Mouse (Mus musculus): Measurements from ENCODE around the gene Garnl3. TPM values are rescaled to one million over a fixed set of nuclear protein-coding genes. Genes with fewer than 3 reads are reported as not detected.
A peak's percentile ranks its signal among the peaks of the same experiment; 100 is the strongest.

The Garnl3 gene
- total RNA-seq, 1 experiment = 8.5 TPM

DNA sequence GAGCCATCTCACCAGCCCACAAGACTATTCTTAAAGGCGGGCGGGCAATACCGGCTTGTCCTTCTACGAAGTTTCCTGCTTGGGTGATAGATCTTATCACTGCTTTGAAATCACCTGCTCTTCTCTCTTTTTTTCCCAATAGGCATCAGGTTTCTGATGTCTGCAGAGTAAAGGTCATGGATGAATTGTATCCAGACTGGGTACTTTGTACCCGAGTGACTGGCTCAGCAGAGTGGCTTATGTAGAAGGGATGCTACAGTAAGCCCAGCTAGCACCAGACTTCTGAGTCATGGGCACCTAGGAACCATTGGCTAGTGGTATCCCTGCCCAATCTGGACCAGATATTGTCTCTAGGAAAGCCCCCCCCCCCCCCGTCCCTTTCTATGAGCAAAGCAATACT is 147.8 kb downstream of the Garnl3 start:
- Histone ChIP-seq H3K27ac (ENCODE audit: insufficient read depth, low read depth, low read length, poor library complexity, severe bottlenecking) (no peak overlapping the region), H3K9ac (ENCODE audit: insufficient read depth, low read depth, low read length, poor library complexity, severe bottlenecking) (no peak overlapping the region; the same call in 1 of the 2 replicates), H3K4me1 (ENCODE audit: control insufficient read depth in 2 of 2, insufficient read depth in 2 of 2, low read length in 2 of 2, poor library complexity in 1 of 2) (peaks cover 6 to 29% of the 10 kb centered on the region in 2 experiments), H3K4me3 (ENCODE audit: insufficient read depth in 1 of 2, low read depth in 1 of 2, low read length in 2 of 2, poor library complexity in 1 of 2, severe bottlenecking in 1 of 2) (peak overlapping the region in 1 of 2 experiments; percentile 91; a peak in 1 of 4 replicates), H3K9me3 (ENCODE audit: control insufficient read depth, insufficient read depth, low read depth, low read length) (no peaks in the 10 kb centered on the region), H3K36me3 (ENCODE audit: control insufficient read depth, insufficient read depth, low read length, poor library complexity, severe bottlenecking) (no peaks in the 10 kb centered on the region; the same call in 1 of the 2 replicates)
- in situ Hi-C loops (cut with MboI; ENCODE audit: low sequenced_read_pairs in 2 of 2, unreplicated experiment in 2 of 2) = no loop called here
- no peak for DNase-seq (ENCODE audit: low read depth, low spot score)
- TF ChIP-seq MAFK (IDR thresholded peaks at IDR 0.05; ENCODE audit: insufficient read depth, low read depth, low read length) (no peak), CHD2 (IDR thresholded peaks at IDR 0.05; ENCODE audit: low read depth, low read length) (no peak), ZNF384 (IDR thresholded peaks at IDR 0.05; ENCODE audit: low read depth, low read length) (no peak), ZC3H11A (IDR thresholded peaks at IDR 0.05; ENCODE audit: borderline replicate concordance, low read depth, low read length) (no peak), HCFC1 (IDR thresholded peaks at IDR 0.05; ENCODE audit: borderline replicate concordance, insufficient read depth, low read length) (no peak)

DNA sequence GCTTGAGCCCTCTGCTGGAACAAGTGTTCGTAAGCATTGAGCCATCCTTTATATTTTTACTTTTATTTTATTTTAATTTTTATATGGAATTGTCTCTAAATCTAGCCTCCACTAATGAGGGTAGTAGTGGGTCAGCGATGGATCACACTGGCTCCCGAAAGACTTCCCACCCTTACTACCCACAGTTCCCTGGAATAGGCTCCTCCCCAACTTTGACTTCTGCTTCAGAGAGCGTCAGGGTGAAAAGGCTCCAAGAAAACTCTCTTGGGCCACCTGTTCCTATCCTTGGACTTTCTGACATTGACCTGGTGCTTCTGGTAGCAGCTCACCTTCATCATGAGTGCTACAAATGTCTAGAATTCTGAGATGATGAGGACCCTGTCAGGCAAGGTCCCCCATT is 148.8 kb downstream of the Garnl3 start:
- Histone ChIP-seq H3K4me1 (ENCODE audit: control insufficient read depth in 2 of 2, insufficient read depth in 2 of 2, low read length in 2 of 2, poor library complexity in 1 of 2) (peaks cover 6 to 29% of the 10 kb centered on the region in 2 experiments), H3K36me3 (ENCODE audit: control insufficient read depth, insufficient read depth, low read length, poor library complexity, severe bottlenecking) (peaks cover 2% of the 10 kb centered on the region; the same call in 1 of the 2 replicates), H3K9me3 (ENCODE audit: control insufficient read depth, insufficient read depth, low read depth, low read length) (no peaks in the 10 kb centered on the region), H3K4me3 (ENCODE audit: insufficient read depth in 1 of 2, low read depth in 1 of 2, low read length in 2 of 2, poor library complexity in 1 of 2, severe bottlenecking in 1 of 2) (peak overlapping the region; percentile 26 to 91), H3K27ac (ENCODE audit: insufficient read depth, low read depth, low read length, poor library complexity, severe bottlenecking) (peak overlapping the region; percentile 42; the same call in 1 of the 2 replicates), H3K9ac (ENCODE audit: insufficient read depth, low read depth, low read length, poor library complexity, severe bottlenecking) (peak overlapping the region; percentile 44; the same call in 1 of the 2 replicates)
- in situ Hi-C loops (cut with MboI; ENCODE audit: low sequenced_read_pairs in 2 of 2, unreplicated experiment in 2 of 2) = no loop called here
- TF ChIP-seq ZNF384 (IDR thresholded peaks at IDR 0.05; ENCODE audit: low read depth, low read length) = no peak
- TF ChIP-seq MAFK (IDR thresholded peaks at IDR 0.05; ENCODE audit: insufficient read depth, low read depth, low read length) = no peak
- no peak for TF ChIP-seq HCFC1 (IDR thresholded peaks at IDR 0.05; ENCODE audit: borderline replicate concordance, insufficient read depth, low read length)
- no peak for TF ChIP-seq CHD2 (IDR thresholded peaks at IDR 0.05; ENCODE audit: low read depth, low read length)
- TF ChIP-seq ZC3H11A (IDR thresholded peaks at IDR 0.05; ENCODE audit: borderline replicate concordance, low read depth, low read length) = no peak
- DNase-seq (ENCODE audit: low read depth, low spot score) = no peak

DNA sequence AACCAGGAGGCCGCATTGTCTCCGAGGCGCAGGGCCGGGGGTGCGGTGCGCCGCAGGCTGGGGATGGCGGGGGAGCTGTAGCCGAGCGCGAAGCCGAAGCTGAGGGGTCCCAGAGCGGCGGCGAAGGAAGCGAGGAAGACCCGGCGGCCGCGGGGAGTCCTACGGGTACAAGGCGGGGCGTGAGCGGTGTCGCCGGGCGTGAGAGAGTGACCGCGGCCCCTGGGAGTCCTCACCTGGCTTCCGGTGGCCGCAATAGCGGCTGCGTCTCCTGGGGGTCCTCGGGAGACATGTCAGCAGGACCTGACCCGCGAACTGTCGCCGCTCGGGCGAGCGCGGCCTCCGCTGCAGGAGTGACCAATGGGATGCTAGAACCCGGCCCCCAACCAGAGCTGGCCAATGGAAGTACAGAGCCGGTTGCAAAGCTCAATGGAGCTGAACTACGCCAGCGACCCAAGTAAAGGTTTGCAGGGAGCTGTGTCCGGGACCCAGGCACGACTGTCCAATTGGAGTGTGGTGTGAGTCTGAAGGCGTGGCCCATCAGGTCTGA is 149.7 kb downstream of the Garnl3 start, which contains the start of gene Slc2a8:
Slc2a8 (minus strand) TSS at position 359 of the 547 bp plus-strand sequence.
- peak; percentile 92 for DNase-seq (ENCODE audit: low read depth, low spot score)
- peak within 1 kb of the TSS; percentile 84 to 91 for H3K4me3 ChIP-seq (ENCODE audit: insufficient read depth in 1 of 2, low read depth in 1 of 2, low read length in 2 of 2, poor library complexity in 1 of 2, severe bottlenecking in 1 of 2)
- H3K9ac ChIP-seq (ENCODE audit: insufficient read depth, low read depth, low read length, poor library complexity, severe bottlenecking) = peak within 1 kb of the TSS; percentile 79
- peaks cover 2% of the 10 kb centered on the region; the same call in 1 of the 2 replicates for H3K36me3 ChIP-seq (ENCODE audit: control insufficient read depth, insufficient read depth, low read length, poor library complexity, severe bottlenecking)
- in situ Hi-C loops (cut with MboI; ENCODE audit: low sequenced_read_pairs in 2 of 2, unreplicated experiment in 2 of 2) = no loop called here
- H3K4me1 ChIP-seq (ENCODE audit: control insufficient read depth in 2 of 2, insufficient read depth in 2 of 2, low read length in 2 of 2, poor library complexity in 1 of 2) = peaks cover 6 to 28% of the 10 kb centered on the region in 2 experiments
- peak within 1 kb of the TSS; percentile 42; the same call in 1 of the 2 replicates for H3K27ac ChIP-seq (ENCODE audit: insufficient read depth, low read depth, low read length, poor library complexity, severe bottlenecking)
- TF ChIP-seq CHD2 (IDR thresholded peaks at IDR 0.05; ENCODE audit: low read depth, low read length) (no peak), ZNF384 (IDR thresholded peaks at IDR 0.05; ENCODE audit: low read depth, low read length) (no peak), ZC3H11A (IDR thresholded peaks at IDR 0.05; ENCODE audit: borderline replicate concordance, low read depth, low read length) (no peak), HCFC1 (IDR thresholded peaks at IDR 0.05; ENCODE audit: borderline replicate concordance, insufficient read depth, low read length) (no peak), MAFK (IDR thresholded peaks at IDR 0.05; ENCODE audit: insufficient read depth, low read depth, low read length) (no peak)
- no peaks in the 10 kb centered on the region for H3K9me3 ChIP-seq (ENCODE audit: control insufficient read depth, insufficient read depth, low read depth, low read length)

DNA sequence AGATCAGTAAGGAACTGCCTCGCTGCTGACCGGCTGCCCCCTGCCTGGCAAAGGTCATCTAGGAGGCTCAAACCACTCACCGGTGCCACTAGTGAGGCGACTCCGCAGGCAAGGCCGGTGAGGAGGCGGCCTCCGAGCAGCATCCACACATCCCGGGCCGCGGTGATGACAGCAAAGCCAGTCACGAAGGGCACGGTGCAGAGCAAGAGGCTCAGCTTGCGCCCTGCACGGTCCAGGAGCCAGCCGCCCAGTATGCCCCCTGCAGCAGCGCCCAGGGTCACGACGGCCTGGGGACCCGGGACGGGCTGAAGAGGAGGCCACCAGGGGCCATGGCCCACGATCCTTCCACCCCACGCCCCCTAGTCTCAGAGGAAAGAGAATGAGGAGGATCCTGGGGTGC is 150.2 kb downstream of the Garnl3 start:
- Histone ChIP-seq H3K9ac (ENCODE audit: insufficient read depth, low read depth, low read length, poor library complexity, severe bottlenecking) (peak overlapping the region; percentile 79), H3K4me1 (ENCODE audit: control insufficient read depth in 2 of 2, insufficient read depth in 2 of 2, low read length in 2 of 2, poor library complexity in 1 of 2) (peaks cover 6 to 25% of the 10 kb centered on the region in 2 experiments), H3K4me3 (ENCODE audit: insufficient read depth in 1 of 2, low read depth in 1 of 2, low read length in 2 of 2, poor library complexity in 1 of 2, severe bottlenecking in 1 of 2) (peak overlapping the region; percentile 84 to 91), H3K9me3 (ENCODE audit: control insufficient read depth, insufficient read depth, low read depth, low read length) (no peaks in the 10 kb centered on the region), H3K36me3 (ENCODE audit: control insufficient read depth, insufficient read depth, low read length, poor library complexity, severe bottlenecking) (peaks cover 4% of the 10 kb centered on the region; the same call in 1 of the 2 replicates), H3K27ac (ENCODE audit: insufficient read depth, low read depth, low read length, poor library complexity, severe bottlenecking) (no peak overlapping the region)
- no peak for DNase-seq (ENCODE audit: low read depth, low spot score)
- in situ Hi-C loops (cut with MboI; ENCODE audit: low sequenced_read_pairs in 2 of 2, unreplicated experiment in 2 of 2) = no loop called here
- TF ChIP-seq ZNF384 (IDR thresholded peaks at IDR 0.05; ENCODE audit: low read depth, low read length) (no peak), CHD2 (IDR thresholded peaks at IDR 0.05; ENCODE audit: low read depth, low read length) (no peak), MAFK (IDR thresholded peaks at IDR 0.05; ENCODE audit: insufficient read depth, low read depth, low read length) (no peak), HCFC1 (IDR thresholded peaks at IDR 0.05; ENCODE audit: borderline replicate concordance, insufficient read depth, low read length) (no peak), ZC3H11A (IDR thresholded peaks at IDR 0.05; ENCODE audit: borderline replicate concordance, low read depth, low read length) (no peak)

Measured in ES-E14 (cell line).